Mouse (Mus musculus): ENCODE measurements around the gene Xylt2. TPM values are rescaled to one million over a fixed set of nuclear protein-coding genes. Genes with fewer than 3 reads are reported as not detected.

The Xylt2 gene
- 15.4 and 16.8 TPM in 2 replicates for polyA plus RNA-seq (2015; fragmentation: Nextera tagmentation; extraction: Ambion mirVana)

DNA sequence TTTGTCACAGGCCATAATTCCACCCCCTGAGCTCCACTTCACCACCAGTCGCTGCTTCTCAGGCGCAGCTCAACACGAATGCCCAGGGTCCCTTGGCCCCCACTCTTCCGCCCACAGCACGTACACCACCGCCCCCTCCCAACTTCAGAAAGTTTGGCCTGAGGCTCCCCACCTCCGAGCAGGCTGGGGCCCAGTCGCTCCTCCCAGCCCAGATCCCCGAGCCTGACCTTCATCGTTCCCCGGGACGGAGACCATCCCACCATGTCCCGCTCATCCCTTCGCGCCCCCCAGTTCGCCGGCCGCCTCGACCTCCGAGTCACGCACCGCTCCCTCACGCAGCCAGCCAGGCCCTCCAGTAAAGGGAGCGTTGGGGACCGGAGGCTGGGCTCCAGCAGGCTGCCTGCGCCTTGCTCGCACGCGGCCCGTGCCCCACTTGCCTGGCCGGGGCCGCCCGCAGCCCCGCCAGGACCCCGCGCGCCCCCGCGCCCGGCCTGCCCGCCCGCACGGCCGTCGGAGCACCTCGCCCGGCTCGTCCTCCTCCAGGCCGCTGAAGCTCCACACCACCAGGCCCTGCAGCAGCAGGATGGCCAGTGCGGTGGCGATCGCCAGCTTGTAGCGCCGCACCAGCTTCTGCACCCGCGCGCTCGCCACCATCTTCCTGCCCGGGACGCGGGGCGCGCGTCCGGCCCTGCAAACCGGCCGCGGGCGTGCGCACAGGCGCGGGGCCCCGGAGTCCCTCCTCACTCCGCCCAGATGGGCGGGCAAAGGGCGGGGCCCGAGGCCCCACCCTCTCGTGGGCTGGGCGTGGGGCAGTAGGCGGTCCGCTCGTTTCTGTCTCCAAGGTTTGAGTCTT is at the start of gene Xylt2:
Xylt2 (minus strand) TSS at position 762 of the 853 bp plus-strand sequence.
- Histone ChIP-seq H3K4me1 (peaks cover 45% of the 10 kb centered on the region), H3K4me3 (replicated peaks) (peak within 1 kb of the TSS; percentile 81), H3K9me3 (replicated peaks) (no peaks in the 10 kb centered on the region), H3K27ac (replicated peaks) (peak within 1 kb of the TSS; percentile 91), H3K9ac (replicated peaks) (peak within 1 kb of the TSS; percentile 80), H3K27me3 (replicated peaks) (no peaks in the 10 kb centered on the region), H3K4me2 (peak within 1 kb of the TSS; percentile 80), H3K36me3 (no peaks in the 10 kb centered on the region)
- ATAC-seq (ENCODE audit: low FRiP score): peak; percentile 96
- WGBS: under 1% methylated on average over 79 of the region's 82 CpGs

DNA sequence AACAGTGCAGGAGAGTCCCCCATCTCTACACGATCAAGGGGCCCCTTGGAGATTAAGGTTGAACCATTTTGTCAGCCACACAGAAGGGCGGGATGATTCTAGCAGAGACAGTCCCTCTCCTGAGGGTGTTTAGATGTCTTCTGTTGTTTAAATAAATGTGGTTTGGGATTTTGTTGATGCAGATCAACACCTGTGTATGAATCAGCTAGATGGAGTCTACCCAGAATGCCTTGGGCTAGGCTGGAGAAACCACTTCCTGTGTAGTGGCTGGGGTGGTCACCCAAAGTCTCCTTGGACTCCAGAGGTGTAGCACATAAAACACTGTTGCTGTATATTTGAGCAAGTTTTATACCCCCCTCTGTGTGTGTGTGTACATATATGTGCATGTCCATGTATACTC is 41.9 kb upstream of the Xylt2 start:
- H3K9me3 ChIP-seq (replicated peaks): no peaks in the 10 kb centered on the region
- ATAC-seq (ENCODE audit: low FRiP score): no peak
- no peaks in the 10 kb centered on the region for H3K36me3 ChIP-seq
- peaks cover 8% of the 10 kb centered on the region; the same call in 1 of the 2 replicates for H3K4me1 ChIP-seq
- H3K27me3 ChIP-seq (replicated peaks): no peaks in the 10 kb centered on the region; the same call in 1 of the 2 replicates
- H3K4me2 ChIP-seq: no peak overlapping the region
- no peak overlapping the region for H3K9ac ChIP-seq (replicated peaks)
- H3K27ac ChIP-seq (replicated peaks): no peak overlapping the region
- no peak overlapping the region for H3K4me3 ChIP-seq (replicated peaks)
- 81% methylated on average over 2 of the region's 2 CpGs for WGBS

- peaks cover 8% of the 10 kb centered on the region; the same call in 1 of the 2 replicates for H3K4me1 ChIP-seq
- 91% methylated on average over 7 of the region's 7 CpGs for WGBS
Measured at GRCm38 (mm10) chr11:94718113-94718909, 41.0 kb upstream of the Xylt2 start.

GRCm38 (mm10) chr11:94717239-94717638 is 39.9 kb upstream of the Xylt2 start:
- H3K9me3 ChIP-seq (replicated peaks): no peaks in the 10 kb centered on the region
- peaks cover 11% of the 10 kb centered on the region for H3K4me1 ChIP-seq
- no peak overlapping the region for H3K9ac ChIP-seq (replicated peaks)
- ATAC-seq (ENCODE audit: low FRiP score): no peak
- H3K36me3 ChIP-seq: no peaks in the 10 kb centered on the region
- no peak overlapping the region for H3K27ac ChIP-seq (replicated peaks)
- H3K27me3 ChIP-seq (replicated peaks): no peaks in the 10 kb centered on the region; the same call in 1 of the 2 replicates
- no peak overlapping the region for H3K4me2 ChIP-seq
- H3K4me3 ChIP-seq (replicated peaks): no peak overlapping the region
- WGBS: 43% methylated on average over 11 of the region's 11 CpGs

More at GRCm38 (mm10) chr11:94718113-94718909, 41.0 kb upstream of the Xylt2 start:
- no peaks in the 10 kb centered on the region for H3K36me3 ChIP-seq
- H3K27me3 ChIP-seq (replicated peaks): no peaks in the 10 kb centered on the region; the same call in 1 of the 2 replicates
- H3K4me3 ChIP-seq (replicated peaks): no peak overlapping the region
- H3K9me3 ChIP-seq (replicated peaks): no peaks in the 10 kb centered on the region
- H3K9ac ChIP-seq (replicated peaks): no peak overlapping the region
- ATAC-seq (ENCODE audit: low FRiP score): no peak
- H3K27ac ChIP-seq (replicated peaks): no peak overlapping the region
- no peak overlapping the region for H3K4me2 ChIP-seq

GRCm38 (mm10) chr11:94716754-94717153 is 39.4 kb upstream of the Xylt2 start:
- Histone ChIP-seq H3K4me3 (replicated peaks) (no peak overlapping the region), H3K4me2 (peak overlapping the region; percentile 19; the same call in 1 of the 2 replicates), H3K9me3 (replicated peaks) (no peaks in the 10 kb centered on the region), H3K4me1 (peaks cover 11% of the 10 kb centered on the region), H3K9ac (replicated peaks) (no peak overlapping the region), H3K27ac (replicated peaks) (no peak overlapping the region), H3K36me3 (no peaks in the 10 kb centered on the region), H3K27me3 (replicated peaks) (no peaks in the 10 kb centered on the region; the same call in 1 of the 2 replicates)
- no peak for ATAC-seq (ENCODE audit: low FRiP score)
- 10% methylated on average over 9 of the region's 9 CpGs for WGBS

DNA sequence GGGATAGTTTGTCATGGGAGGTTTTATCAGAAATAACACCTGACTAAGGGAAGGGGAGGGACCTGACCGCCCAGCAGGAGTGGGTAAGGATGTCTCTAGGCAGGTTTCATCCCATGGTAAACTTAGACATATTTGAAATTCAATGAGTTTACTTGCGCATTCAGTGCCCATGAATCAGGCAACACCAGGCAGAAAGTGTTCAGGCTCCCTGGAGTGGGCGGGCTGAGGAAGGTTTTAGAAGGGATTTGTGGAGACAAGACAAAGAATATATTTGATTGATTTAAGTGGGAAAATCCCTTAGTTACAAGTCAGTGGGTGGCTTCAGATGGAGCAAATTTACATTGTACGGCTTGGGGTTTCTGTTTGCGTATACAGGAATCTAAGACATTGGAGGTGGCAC is 38.3 kb upstream of the Xylt2 start:
- WGBS: 68% methylated on average over 5 of the region's 5 CpGs
- Histone ChIP-seq H3K9ac (replicated peaks) (no peak overlapping the region), H3K27me3 (replicated peaks) (no peaks in the 10 kb centered on the region; the same call in 1 of the 2 replicates), H3K36me3 (no peaks in the 10 kb centered on the region), H3K4me3 (replicated peaks) (no peak overlapping the region), H3K27ac (replicated peaks) (no peak overlapping the region), H3K4me2 (no peak overlapping the region), H3K9me3 (replicated peaks) (no peaks in the 10 kb centered on the region), H3K4me1 (peaks cover 11% of the 10 kb centered on the region)
- no peak for ATAC-seq (ENCODE audit: low FRiP score)

DNA sequence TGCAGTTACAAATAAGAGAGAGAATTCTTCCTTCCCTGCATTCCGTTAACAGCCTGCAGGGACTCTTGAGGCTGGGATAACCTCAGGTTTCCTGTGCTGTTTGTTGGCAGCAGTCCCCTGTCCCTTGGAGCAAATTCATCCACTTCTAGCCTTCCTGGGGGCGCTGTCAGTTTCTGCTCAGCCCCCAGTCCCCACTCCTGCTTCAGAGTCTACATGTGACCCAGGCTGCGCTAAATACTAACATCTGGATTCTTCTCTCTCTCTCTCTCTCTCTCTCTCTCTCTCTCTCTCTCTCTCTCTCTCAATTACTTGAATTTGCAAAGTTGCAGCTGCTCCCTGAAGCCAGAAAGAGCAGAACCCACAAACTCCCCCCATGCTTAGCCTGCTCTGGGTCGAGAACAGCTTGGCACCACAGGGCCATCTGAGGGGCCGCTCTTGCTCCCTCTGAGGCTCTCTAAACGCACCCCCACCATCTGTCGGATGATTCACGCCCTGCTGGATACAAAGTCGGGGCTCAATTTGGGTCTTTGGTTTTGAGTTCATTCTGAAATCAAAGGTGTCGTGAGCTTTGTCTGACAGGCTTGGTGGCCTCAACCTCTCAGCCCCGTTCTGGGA is 36.0 kb upstream of the Xylt2 start:
- Histone ChIP-seq H3K9ac (replicated peaks) (no peak overlapping the region), H3K4me3 (replicated peaks) (no peak overlapping the region), H3K27me3 (replicated peaks) (no peaks in the 10 kb centered on the region; the same call in 1 of the 2 replicates), H3K27ac (replicated peaks) (no peak overlapping the region), H3K4me1 (peaks cover 11% of the 10 kb centered on the region), H3K4me2 (no peak overlapping the region), H3K36me3 (no peaks in the 10 kb centered on the region), H3K9me3 (replicated peaks) (no peaks in the 10 kb centered on the region)
- ATAC-seq (ENCODE audit: low FRiP score): no peak
- WGBS: 55% methylated on average over 11 of the region's 11 CpGs

DNA sequence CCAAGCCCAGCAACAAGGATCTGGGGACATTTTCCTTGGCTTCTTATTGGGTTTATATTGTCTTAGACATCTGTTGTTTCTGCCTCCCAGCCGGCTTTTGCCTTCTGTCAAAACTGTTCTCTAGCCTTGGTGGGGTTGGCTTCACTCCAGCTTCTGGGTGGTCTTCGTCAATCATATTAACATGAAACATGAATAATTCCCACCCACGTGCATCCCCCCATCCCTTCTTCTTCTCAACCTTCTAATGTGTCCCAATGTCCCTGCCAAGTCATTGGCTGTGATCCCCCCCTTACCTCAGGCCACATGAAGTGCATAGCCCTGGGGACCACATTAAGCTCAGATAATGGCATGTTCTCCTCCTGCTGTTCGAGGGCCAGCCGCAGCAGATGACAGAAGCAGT is 27.2 kb upstream of the Xylt2 start, which contains the start of gene Gm11541:
Gm11541 (minus strand) TSS at position 28 of the 400 bp plus-strand sequence.
- no peaks in the 10 kb centered on the region for H3K27me3 ChIP-seq (replicated peaks)
- 80% methylated on average over 5 of the region's 5 CpGs for WGBS
- H3K4me2 ChIP-seq: no peak within 1 kb of the TSS
- H3K9ac ChIP-seq (replicated peaks): no peak within 1 kb of the TSS
- no peak for ATAC-seq (ENCODE audit: low FRiP score)
- no peak within 1 kb of the TSS for H3K4me3 ChIP-seq (replicated peaks)
- H3K4me1 ChIP-seq: peaks cover 9% of the 10 kb centered on the region
- no peaks in the 10 kb centered on the region for H3K36me3 ChIP-seq
- H3K9me3 ChIP-seq (replicated peaks): no peaks in the 10 kb centered on the region
- no peak within 1 kb of the TSS for H3K27ac ChIP-seq (replicated peaks)

DNA sequence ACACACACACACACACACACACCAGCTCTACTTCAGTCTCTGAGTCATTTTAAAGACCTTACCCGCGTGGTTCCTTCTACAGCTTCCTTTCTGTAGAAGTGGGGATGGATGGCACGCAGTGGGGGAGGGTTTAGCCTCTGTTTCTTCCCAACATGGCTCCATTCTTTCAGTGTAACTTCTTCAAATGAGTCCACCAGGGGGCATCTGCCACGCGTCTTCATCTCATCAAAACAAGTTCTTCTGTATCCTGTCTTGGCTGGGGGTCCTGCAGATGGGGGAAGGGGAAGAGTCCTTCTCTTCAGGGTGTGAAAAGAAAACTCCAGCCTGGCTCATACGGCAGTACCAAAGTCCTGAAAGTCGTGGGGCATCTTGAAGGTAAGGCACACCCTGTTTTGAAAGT is 26.7 kb upstream of the Xylt2 start:
- ATAC-seq (ENCODE audit: low FRiP score): no peak
- Histone ChIP-seq H3K36me3 (no peaks in the 10 kb centered on the region), H3K9ac (replicated peaks) (no peak overlapping the region), H3K4me3 (replicated peaks) (no peak overlapping the region), H3K27ac (replicated peaks) (no peak overlapping the region), H3K27me3 (replicated peaks) (no peaks in the 10 kb centered on the region), H3K9me3 (replicated peaks) (no peaks in the 10 kb centered on the region), H3K4me2 (no peak overlapping the region), H3K4me1 (peaks cover 9% of the 10 kb centered on the region)
- 55% methylated on average over 7 of the region's 7 CpGs for WGBS

GRCm38 (mm10) chr11:94702216-94702610 is 24.9 kb upstream of the Xylt2 start:
- WGBS: 54% methylated on average over 3 of the region's 3 CpGs
- Histone ChIP-seq H3K27me3 (replicated peaks) (no peaks in the 10 kb centered on the region), H3K9me3 (replicated peaks) (no peaks in the 10 kb centered on the region), H3K9ac (replicated peaks) (no peak overlapping the region), H3K4me3 (replicated peaks) (no peak overlapping the region), H3K4me1 (peaks cover 9% of the 10 kb centered on the region), H3K27ac (replicated peaks) (no peak overlapping the region), H3K4me2 (no peak overlapping the region), H3K36me3 (no peaks in the 10 kb centered on the region)
- no peak for ATAC-seq (ENCODE audit: low FRiP score)

All from neural tube, embryonic 15.5 days (tissue).